8 mouse cellular contexts compared by ENCODE assay signal in genomic region chr9:44494863-44495809, GRCm38 (mm10). TPM values are rescaled to one million over a fixed set of nuclear protein-coding genes. Genes with fewer than 3 reads are reported as not detected.
DNase-seq lines count a peak whose midpoint lies in the region; ATAC-seq and TF ChIP-seq lines count a peak whose summit lies in the region.

No protein-coding gene starts in this region.

- TF ChIP-seq CTCF in lung, embryonic 14.5 days (IDR thresholded peaks at IDR 0.05; ENCODE audit: low read depth): no peak

- 26% methylated on average over 9 of the region's 9 CpGs for WGBS in embryonic facial prominence, embryonic 11.5 days
- WGBS in hindbrain, embryonic 14.5 days: 50% methylated on average over 9 of the region's 9 CpGs
- WGBS in lung, embryonic 14.5 days: 27% methylated on average over 9 of the region's 9 CpGs

- no peaks in the 10 kb centered on the region for H3K9me3 ChIP-seq in ES-E14 (ENCODE audit: control insufficient read depth, insufficient read depth, low read depth, low read length)
- H3K9me3 ChIP-seq in embryonic facial prominence, embryonic 11.5 days (replicated peaks; ENCODE audit: control insufficient read depth, low read length): no peaks in the 10 kb centered on the region
- no peaks in the 10 kb centered on the region for H3K9me3 ChIP-seq in hindbrain, embryonic 14.5 days (ENCODE audit: control insufficient read depth, low read length)
- H3K9me3 ChIP-seq in lung, embryonic 14.5 days (ENCODE audit: low read depth, low read length): no peaks in the 10 kb centered on the region

- H3K4me1 ChIP-seq in ES-E14 (ENCODE audit: control insufficient read depth in 2 of 2, insufficient read depth in 2 of 2, low read length in 2 of 2, poor library complexity in 1 of 2): peaks cover 0 to 76% of the 10 kb centered on the region in 2 experiments; a peak in 2 of 4 replicates
- peaks cover 57% of the 10 kb centered on the region for H3K4me1 ChIP-seq in embryonic facial prominence, embryonic 11.5 days (ENCODE audit: control insufficient read depth, insufficient read depth, low read length)
- H3K4me1 ChIP-seq in hindbrain, embryonic 14.5 days (replicated peaks; ENCODE audit: control insufficient read depth, insufficient read depth, low read length): peaks cover 79% of the 10 kb centered on the region
- peaks cover 73% of the 10 kb centered on the region for H3K4me1 ChIP-seq in lung, embryonic 14.5 days (ENCODE audit: insufficient read depth)

- peak overlapping the region; percentile 5; the same call in 1 of the 2 replicates for H3K4me2 ChIP-seq in embryonic facial prominence, embryonic 11.5 days (ENCODE audit: low read depth, low read length)
- peak overlapping the region; percentile 29 for H3K4me2 ChIP-seq in hindbrain, embryonic 14.5 days (replicated peaks)
- H3K4me2 ChIP-seq in lung, embryonic 14.5 days: peak overlapping the region; percentile 36

- DNase-seq in layer of hippocampus, adult 11-12 months (ENCODE audit: low spot score): peak; percentile 62
- no peak for DNase-seq in layer of hippocampus, postnatal 25 days (ENCODE audit: extremely low spot score in 1 of 2, low spot score in 1 of 2)
- no peak for DNase-seq in ES-E14 (ENCODE audit: low read depth, low spot score)
- DNase-seq in embryonic facial prominence, embryonic 11.5 days (ENCODE audit: low spot score): peak; percentile 35
- DNase-seq in hindbrain, embryonic 14.5 days (ENCODE audit: low spot score): no peak
- DNase-seq in lung, embryonic 14.5 days: peak; percentile 41
- peak; percentile 56 for DNase-seq in thymus, postnatal 4 days
- no peak for DNase-seq in embryo, embryonic 9.5 days (ENCODE audit: extremely low spot score)

- in situ Hi-C loops in ES-E14 (cut with MboI; ENCODE audit: low sequenced_read_pairs in 2 of 2, unreplicated experiment in 2 of 2): no loop called here

- H3K9ac ChIP-seq in ES-E14 (ENCODE audit: insufficient read depth, low read depth, low read length, poor library complexity, severe bottlenecking): 0 out of 2 replicates have a peak overlapping the region, but pooled peaks have one; percentile 11
- no peak overlapping the region for H3K9ac ChIP-seq in embryonic facial prominence, embryonic 11.5 days (replicated peaks; ENCODE audit: low read length)
- 0 out of 2 replicates have a peak overlapping the region, but pooled peaks have one; percentile 22 for H3K9ac ChIP-seq in hindbrain, embryonic 14.5 days
- H3K9ac ChIP-seq in lung, embryonic 14.5 days: peak overlapping the region; percentile 43

- H3K36me3 ChIP-seq in ES-E14 (ENCODE audit: control insufficient read depth, insufficient read depth, low read length, poor library complexity, severe bottlenecking): no peaks in the 10 kb centered on the region
- no peaks in the 10 kb centered on the region for H3K36me3 ChIP-seq in embryonic facial prominence, embryonic 11.5 days (replicated peaks; ENCODE audit: control insufficient read depth, insufficient read depth, low read depth, low read length)
- no peaks in the 10 kb centered on the region for H3K36me3 ChIP-seq in hindbrain, embryonic 14.5 days (replicated peaks; ENCODE audit: control insufficient read depth, insufficient read depth)
- H3K36me3 ChIP-seq in lung, embryonic 14.5 days (ENCODE audit: insufficient read depth): peaks cover 19% of the 10 kb centered on the region

- no peaks in the 10 kb centered on the region for H3K27me3 ChIP-seq in embryonic facial prominence, embryonic 11.5 days (ENCODE audit: control insufficient read depth, insufficient read depth, low read length)
- H3K27me3 ChIP-seq in hindbrain, embryonic 14.5 days (ENCODE audit: control insufficient read depth, insufficient read depth, low read length): no peaks in the 10 kb centered on the region
- no peaks in the 10 kb centered on the region for H3K27me3 ChIP-seq in lung, embryonic 14.5 days (ENCODE audit: insufficient read depth, low read length)

- H3K27ac ChIP-seq in ES-E14 (ENCODE audit: insufficient read depth, low read depth, low read length, poor library complexity, severe bottlenecking): peak overlapping the region; percentile 61
- H3K27ac ChIP-seq in embryonic facial prominence, embryonic 11.5 days (replicated peaks; ENCODE audit: low read depth, low read length): peak overlapping the region; percentile 32; the same call in 1 of the 2 replicates
- H3K27ac ChIP-seq in hindbrain, embryonic 14.5 days: peak overlapping the region; percentile 66
- peak overlapping the region; percentile 76 for H3K27ac ChIP-seq in lung, embryonic 14.5 days (ENCODE audit: low read depth)

- 0 out of 4 replicates have a peak overlapping the region, but pooled peaks of 1 of the 2 experiments have one; percentile 3 for H3K4me3 ChIP-seq in ES-E14 (ENCODE audit: insufficient read depth in 1 of 2, low read depth in 1 of 2, low read length in 2 of 2, poor library complexity in 1 of 2, severe bottlenecking in 1 of 2)
- no peak overlapping the region for H3K4me3 ChIP-seq in embryonic facial prominence, embryonic 11.5 days (ENCODE audit: low read depth, low read length)
- no peak overlapping the region for H3K4me3 ChIP-seq in hindbrain, embryonic 14.5 days (replicated peaks; ENCODE audit: low read length)
- no peak overlapping the region for H3K4me3 ChIP-seq in lung, embryonic 14.5 days (ENCODE audit: low read depth, low read length)

- no peak for ATAC-seq in embryonic facial prominence, embryonic 11.5 days (replicated peaks; ENCODE audit: insufficient number of reproducible peaks, low FRiP score, low TSS enrichment, low read depth)
- no peak for ATAC-seq in hindbrain, embryonic 14.5 days (ENCODE audit: low FRiP score)
- ATAC-seq in lung, embryonic 14.5 days (ENCODE audit: insufficient read depth): no peak

TF ChIP-seq in ES-E14, 5 proteins besides CTCF, POLR2A, EP300 and RAD21:
- TF ChIP-seq ZC3H11A (IDR thresholded peaks at IDR 0.05; ENCODE audit: borderline replicate concordance, low read depth, low read length): no peak
- TF ChIP-seq CHD2 (IDR thresholded peaks at IDR 0.05; ENCODE audit: low read depth, low read length): no peak
- TF ChIP-seq ZNF384 (IDR thresholded peaks at IDR 0.05; ENCODE audit: low read depth, low read length): no peak
- TF ChIP-seq HCFC1 (IDR thresholded peaks at IDR 0.05; ENCODE audit: borderline replicate concordance, insufficient read depth, low read length): no peak
- TF ChIP-seq MAFK (IDR thresholded peaks at IDR 0.05; ENCODE audit: insufficient read depth, low read depth, low read length): no peak

RNA-seq across cellular contexts. Expression of gene Bcl9l, which starts 12.5 kb away (rescaled TPM):
- 10 to 100 TPM; 59.2 to 78.1 TPM for total RNA-seq in layer of hippocampus, postnatal 25 days (2021)
- 4.9 and 6.7 TPM in 2 replicates for total RNA-seq in ES-E14 (2012; rRNA removed)
- polyA plus RNA-seq in embryonic facial prominence, embryonic 11.5 days (2014; fragmentation: Nextera tagmentation; extraction: Ambion mirVana): 10.3 and 11.8 TPM in 2 replicates
- polyA plus RNA-seq in hindbrain, embryonic 14.5 days (2014; fragmentation: Nextera tagmentation; extraction: Ambion mirVana): 11.6 and 13.5 TPM in 2 replicates
- 16.3 and 17.3 TPM in 2 replicates for polyA plus RNA-seq in lung, embryonic 14.5 days (2014; fragmentation: Nextera tagmentation; extraction: Ambion mirVana)

RNA-seq across cellular contexts. Expression of gene Upk2, which starts 40.4 kb away (rescaled TPM):
- total RNA-seq in layer of hippocampus, postnatal 25 days (2021): not detected
- total RNA-seq in ES-E14 (2012; rRNA removed): 0.31 and 1.1 TPM in 2 replicates
- polyA plus RNA-seq in embryonic facial prominence, embryonic 11.5 days (2014; fragmentation: Nextera tagmentation; extraction: Ambion mirVana): 0.59 and 1.3 TPM in 2 replicates
- polyA plus RNA-seq in hindbrain, embryonic 14.5 days (2014; fragmentation: Nextera tagmentation; extraction: Ambion mirVana): not detected in 2 replicates
- polyA plus RNA-seq in lung, embryonic 14.5 days (2014; fragmentation: Nextera tagmentation; extraction: Ambion mirVana): 0.39 and 0.53 TPM in 2 replicates

RNA-seq across cellular contexts. Expression of gene Foxr1, which starts 54.2 kb away (rescaled TPM):
- total RNA-seq in layer of hippocampus, postnatal 25 days (2021): not detected
- total RNA-seq in ES-E14 (2012; rRNA removed): 0.79 and 1.9 TPM in 2 replicates
- not detected in 2 replicates for polyA plus RNA-seq in embryonic facial prominence, embryonic 11.5 days (2014; fragmentation: Nextera tagmentation; extraction: Ambion mirVana)
- polyA plus RNA-seq in hindbrain, embryonic 14.5 days (2014; fragmentation: Nextera tagmentation; extraction: Ambion mirVana): not detected in 2 replicates
- not detected in 2 replicates for polyA plus RNA-seq in lung, embryonic 14.5 days (2014; fragmentation: Nextera tagmentation; extraction: Ambion mirVana)

Comparison
In these comparisons a context has a peak if more than half of its experiments do, and no peak if none do; other contexts are left out.
1. DNase-seq: peak in layer of hippocampus, adult 11-12 months (single experiment), embryonic facial prominence, embryonic 11.5 days (single experiment), lung, embryonic 14.5 days (single experiment) and thymus, postnatal 4 days (single experiment); none in layer of hippocampus, postnatal 25 days (0 of 2), ES-E14 (single experiment), hindbrain, embryonic 14.5 days (single experiment) and embryo, embryonic 9.5 days (single experiment).
2. Peak in every context shown above with its lines, with median percentiles within 50 percentile points of each other: H3K27ac ChIP-seq and H3K4me2 ChIP-seq.